Mouse (Mus musculus) CH12.LX (cell line): ENCODE measurements at regions not wholly inside any gene's neighbourhood (a gene's known extent, or its start where the extent isn't known, plus 50 kb on each side); places are given as distances from the start of the nearest gene placed in this dataset.

Source experiments
- DNase-seq: peaks from one replicate; pipeline ENCODE4 v3.0.0-alpha.2; 2013; ENCODE audit errors: extremely low read depth
- H3K27ac ChIP-seq: 2 replicates; pipeline ENCODE4 v1.5.1; 2012; ENCODE audit warnings: low read depth, mild to moderate bottlenecking, control low read depth, moderate library complexity; ENCODE audit not compliant: insufficient read depth
- H3K27me3 ChIP-seq: replicated peaks from 2 replicates; pipeline ENCODE3; 2012; ENCODE audit warnings: inconsistent platforms
- H3K36me3 ChIP-seq, 2 experiments: replicated peaks in 1 of 2; 2 replicates each; pipeline versions ENCODE3 to v1.6.1; 2012; ENCODE audit warnings: inconsistent platforms in 1 of 2, low read length in 1 of 2, mild to moderate bottlenecking in 1 of 2, mixed read lengths in 1 of 2, moderate library complexity in 1 of 2; ENCODE audit not compliant: control insufficient read depth in 1 of 2, insufficient read depth in 1 of 2
- H3K4me1 ChIP-seq, 2 experiments: 2 replicates each; pipeline ENCODE4 v1.6.1; 2012; ENCODE audit warnings: inconsistent platforms in 1 of 2, moderate library complexity in 1 of 2; ENCODE audit not compliant: insufficient read depth in 2 of 2, control insufficient read depth in 1 of 2
- H3K4me2 ChIP-seq: 2 replicates; pipeline ENCODE4 v1.6.1; 2012; ENCODE audit warnings: low read depth, mild to moderate bottlenecking, control low read depth; ENCODE audit not compliant: poor library complexity, insufficient read depth, severe bottlenecking
- H3K4me3 ChIP-seq, 3 experiments: fragments of 150-350 bp in 1 of 3; sonication (generic) in 1 of 3; replicated peaks in 1 of 3; 2 replicates each; pipeline versions ENCODE3 to v1.5.1; 2011 to 2012; ENCODE audit warnings: low read depth in 2 of 3, low read length in 2 of 3, mild to moderate bottlenecking in 2 of 3, moderate library complexity in 2 of 3, control low read depth in 1 of 3, improper control_type of control experiment in 1 of 3, inconsistent platforms in 1 of 3, mixed read lengths in 1 of 3; ENCODE audit not compliant: poor library complexity in 1 of 3
- H3K79me2 ChIP-seq: replicated peaks from 2 replicates; pipeline ENCODE4 v1.6.1; 2012; ENCODE audit warnings: mild to moderate bottlenecking, moderate library complexity; ENCODE audit not compliant: control insufficient read depth, poor library complexity, insufficient read depth, severe bottlenecking; ENCODE audit errors: extremely low read depth
- H3K9ac ChIP-seq: 2 replicates; pipeline ENCODE4 v1.6.1; 2012; ENCODE audit warnings: low read depth, mild to moderate bottlenecking, control low read depth, moderate library complexity; ENCODE audit not compliant: insufficient read depth
- H3K9me3 ChIP-seq: replicated peaks from 2 replicates; pipeline ENCODE3; 2012; ENCODE audit warnings: low read length, inconsistent platforms, mixed read lengths
- BHLHE40 ChIP-seq: IDR thresholded peaks from 2 replicates; pipeline ENCODE4 v1.6.1; 2011; ENCODE audit warnings: mild to moderate bottlenecking, low read depth, low read length, improper control_type of control experiment
- CHD1 ChIP-seq: IDR thresholded peaks from 2 replicates; pipeline ENCODE4 v1.6.1; 2012; ENCODE audit warnings: low read depth, low read length, improper control_type of control experiment, inconsistent platforms
- CHD2 ChIP-seq: IDR thresholded peaks from 2 replicates; pipeline ENCODE4 v1.6.1; 2011; ENCODE audit warnings: low read length, improper control_type of control experiment
- CTCF ChIP-seq, 2 experiments: IDR thresholded peaks in 1 of 2; conservative IDR thresholded peaks in 1 of 2; 2 replicates each; pipeline ENCODE4 v1.5.1; 2011 to 2012; ENCODE audit warnings: low read depth in 2 of 2, low read length in 2 of 2, improper control_type of control experiment in 1 of 2, inconsistent platforms in 1 of 2, mild to moderate bottlenecking in 1 of 2, moderate library complexity in 1 of 2
- E2F4 ChIP-seq: IDR thresholded peaks from 2 replicates; pipeline ENCODE4 v1.6.1; 2011; ENCODE audit warnings: low read depth, low read length, improper control_type of control experiment; ENCODE audit not compliant: insufficient replicate concordance
- EP300 ChIP-seq: IDR thresholded peaks from 2 replicates; pipeline ENCODE4 v1.6.1; 2011; ENCODE audit warnings: low read length, improper control_type of control experiment
- ETS1 ChIP-seq: conservative IDR thresholded peaks from 2 replicates; pipeline ENCODE4 v1.6.1; 2012; ENCODE audit warnings: low read depth, mild to moderate bottlenecking, inconsistent platforms, low read length, improper control_type of control experiment, moderate library complexity
- GABPA ChIP-seq: IDR thresholded peaks from 2 replicates; pipeline ENCODE4 v1.6.1; 2012; ENCODE audit warnings: low read depth, low read length, improper control_type of control experiment, inconsistent platforms; ENCODE audit not compliant: insufficient replicate concordance
- HCFC1 ChIP-seq: IDR thresholded peaks from 2 replicates; pipeline ENCODE4 v1.6.1; 2012; ENCODE audit warnings: low read depth, mild to moderate bottlenecking, inconsistent platforms, low read length, improper control_type of control experiment
- IRF4 ChIP-seq: IDR thresholded peaks from 2 replicates; pipeline ENCODE4 v1.6.1; 2014; ENCODE audit warnings: low read depth, mild to moderate bottlenecking, inconsistent platforms, low read length, improper control_type of control experiment
- JUN ChIP-seq: IDR thresholded peaks from 2 replicates; pipeline ENCODE4 v1.6.1; 2011; ENCODE audit warnings: low read depth, mild to moderate bottlenecking, low read length, improper control_type of control experiment, moderate library complexity; ENCODE audit not compliant: insufficient read depth
- JUND ChIP-seq: conservative IDR thresholded peaks from 2 replicates; pipeline ENCODE4 v1.6.1; 2011; ENCODE audit warnings: low read depth, low read length, improper control_type of control experiment
- MAFK ChIP-seq: IDR thresholded peaks from 2 replicates; pipeline ENCODE4 v1.6.1; 2011; ENCODE audit warnings: low read length, improper control_type of control experiment; ENCODE audit not compliant: insufficient replicate concordance
- MAZ ChIP-seq: IDR thresholded peaks from 2 replicates; pipeline ENCODE4 v1.6.1; 2012; ENCODE audit warnings: low read depth, mild to moderate bottlenecking, inconsistent platforms, low read length, improper control_type of control experiment, moderate library complexity
- MYC ChIP-seq: IDR thresholded peaks from 2 replicates; pipeline ENCODE4 v1.6.1; 2011; ENCODE audit warnings: low read depth, mild to moderate bottlenecking, improper control_type of control experiment, low read length
- NELFE ChIP-seq: IDR thresholded peaks from 2 replicates; pipeline ENCODE4 v1.6.1; 2011; ENCODE audit warnings: low read depth, low read length, improper control_type of control experiment
- PAX5 ChIP-seq: IDR thresholded peaks from 2 replicates; pipeline ENCODE4 v1.6.1; 2012; ENCODE audit warnings: low read length, inconsistent platforms, mixed read lengths
- POLR2A ChIP-seq: IDR thresholded peaks from 2 replicates; pipeline ENCODE4 v1.6.1; 2011; ENCODE audit warnings: low read depth, mild to moderate bottlenecking, improper control_type of control experiment, low read length
- RAD21 ChIP-seq: IDR thresholded peaks from 2 replicates; pipeline ENCODE4 v1.6.1; 2011; ENCODE audit warnings: low read depth, mild to moderate bottlenecking, low read length, improper control_type of control experiment, moderate library complexity
- RCOR1 ChIP-seq: conservative IDR thresholded peaks from 2 replicates; pipeline ENCODE4 v1.6.1; 2012; ENCODE audit warnings: low read depth, mild to moderate bottlenecking, inconsistent platforms, low read length, improper control_type of control experiment
- SIN3A ChIP-seq: IDR thresholded peaks from 2 replicates; pipeline ENCODE4 v1.6.1; 2012; ENCODE audit warnings: low read length, improper control_type of control experiment, inconsistent platforms
- SMC3 ChIP-seq: IDR thresholded peaks from 2 replicates; pipeline ENCODE4 v1.6.1; 2011; ENCODE audit warnings: low read depth, low read length, improper control_type of control experiment
- TCF12 ChIP-seq: IDR thresholded peaks from 2 replicates; pipeline ENCODE4 v1.6.1; 2014; ENCODE audit warnings: low read depth, mild to moderate bottlenecking, inconsistent platforms, low read length, improper control_type of control experiment
- USF2 ChIP-seq: conservative IDR thresholded peaks from 2 replicates; pipeline ENCODE4 v1.6.1; 2011; ENCODE audit warnings: low read depth, low read length, improper control_type of control experiment
- ZKSCAN1 ChIP-seq: IDR thresholded peaks from 2 replicates; pipeline ENCODE4 v1.6.1; 2012; ENCODE audit warnings: low read depth, inconsistent platforms, low read length, improper control_type of control experiment, borderline replicate concordance
- ZNF384 ChIP-seq: IDR thresholded peaks from 2 replicates; pipeline ENCODE4 v1.6.1; 2012; ENCODE audit warnings: low read depth, low read length, improper control_type of control experiment, inconsistent platforms
- dilution Hi-C: fragments of 300-500 bp; cut with MboI; formaldehyde crosslinking; loops from 2 replicates; pipeline ENCODE4 v1.14.3; 2020; ENCODE audit warnings: low sequenced_read_pairs; ENCODE audit not compliant: extremely low pct_unique_long_range_greater_than_20kb, extremely low pct_ligation_motif_present
- in situ Hi-C: fragments of 300-500 bp; cut with MboI; formaldehyde crosslinking; loops from 3 replicates; pipeline ENCODE4 v1.14.3; 2019; ENCODE audit warnings: low sequenced_read_pairs, low pct_ligation_motif_present, low pct_unique_long_range_greater_than_20kb, mixed read lengths

DNA sequence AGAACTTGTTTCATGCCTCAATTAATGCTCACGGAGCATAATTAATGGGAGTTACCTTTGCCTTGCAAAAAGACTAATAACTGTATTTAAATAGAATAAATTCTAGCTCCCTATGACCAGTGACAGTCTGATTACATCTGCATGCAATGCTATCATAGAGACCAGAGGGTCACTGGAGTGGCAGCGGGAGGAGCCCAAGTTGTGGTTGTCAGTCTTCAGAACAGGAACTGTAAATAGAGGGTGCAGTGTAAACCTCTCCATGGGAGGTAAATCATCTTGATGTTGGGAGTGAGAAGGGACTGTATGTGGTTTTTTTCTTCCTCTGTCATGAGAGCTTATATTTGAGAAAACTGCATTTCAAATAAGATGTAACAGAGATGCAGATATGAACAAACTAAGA is 66.7 kb upstream of the 2210010C04Rik start:
- Histone ChIP-seq H3K9ac (no peak overlapping the region), H3K79me2 (no peaks in the 10 kb centered on the region), H3K27ac (no peak overlapping the region), H3K9me3 (no peaks in the 10 kb centered on the region), H3K4me1 (no peaks in the 10 kb centered on the region), H3K4me2 (no peak overlapping the region), H3K4me3 (no peak overlapping the region), H3K36me3 (no peaks in the 10 kb centered on the region), H3K27me3 (no peaks in the 10 kb centered on the region)
- DNase-seq, result no peak
- TF ChIP-seq PAX5, result no peak
- TF ChIP-seq NELFE, result no peak
- no peak for TF ChIP-seq SMC3
- no peak for TF ChIP-seq HCFC1
- no peak for TF ChIP-seq EP300
- TF ChIP-seq MAFK, result no peak
- no peak for TF ChIP-seq MAZ
- TF ChIP-seq JUND, result no peak
- TF ChIP-seq RAD21, result no peak
- TF ChIP-seq CTCF (conservative IDR thresholded peaks at IDR 0.05 in 1 of 2, IDR thresholded peaks at IDR 0.05 in 1 of 2; ENCODE audit: low read depth in 2 of 2, low read length in 2 of 2), result no peak
- no peak for TF ChIP-seq JUN
- TF ChIP-seq IRF4, result no peak
- no peak for TF ChIP-seq GABPA
- dilution Hi-C loops (no loop called here), in situ Hi-C loops (no loop called here)

DNA sequence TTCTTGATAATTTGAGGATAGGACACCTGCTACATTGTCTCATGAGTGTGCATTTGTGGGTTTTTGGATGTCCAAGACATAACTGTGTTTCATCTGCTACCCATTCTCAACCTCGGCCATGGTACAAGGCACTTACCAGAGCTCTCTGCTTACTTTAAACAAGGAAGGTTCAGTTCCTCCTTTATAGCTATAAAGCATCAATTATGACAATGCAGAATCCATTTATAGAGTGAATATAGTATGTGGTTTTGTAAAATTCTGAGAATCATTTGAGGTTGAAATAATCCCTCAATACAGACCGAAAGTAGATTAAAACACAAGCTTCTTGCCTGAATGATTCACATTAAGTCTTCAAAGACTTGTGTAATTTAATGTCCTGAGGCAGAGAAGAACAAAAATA is 64.9 kb upstream of the 2210010C04Rik start:
- no peaks in the 10 kb centered on the region for H3K79me2 ChIP-seq

DNA sequence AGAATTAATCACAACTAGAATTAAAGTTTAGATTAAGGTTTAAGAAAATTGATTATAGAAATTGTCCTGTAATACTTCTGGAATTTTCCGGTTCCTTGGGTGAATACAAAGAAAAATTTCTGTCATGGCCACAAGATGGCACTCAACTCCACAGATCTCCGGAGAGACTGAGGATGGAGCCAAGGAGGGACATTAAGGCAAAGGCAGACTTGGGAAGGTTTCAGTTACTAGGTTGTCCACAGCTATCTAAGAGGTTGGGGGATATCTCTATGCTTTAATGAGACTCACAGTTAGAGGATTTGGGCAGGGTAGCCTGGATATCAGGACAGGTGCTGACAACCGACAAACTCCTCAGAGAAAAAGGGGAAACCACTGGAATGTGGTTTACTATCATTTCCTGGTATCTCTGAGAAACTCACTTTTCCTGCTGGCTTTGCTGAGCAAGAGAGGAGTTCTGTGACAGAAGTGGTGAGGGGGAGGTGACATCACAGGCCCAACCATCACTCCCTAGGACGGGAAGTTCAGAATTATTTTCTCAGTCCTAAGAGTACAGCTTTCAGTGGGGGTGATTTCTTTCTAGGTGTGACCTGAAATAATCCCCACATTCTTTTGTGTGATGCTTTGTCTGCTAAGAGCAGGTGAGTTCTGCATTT is 56.0 kb upstream of the 2210010C04Rik start:
- no peaks in the 10 kb centered on the region for H3K27me3 ChIP-seq
- DNase-seq, result peak; percentile 14
- H3K36me3 ChIP-seq, result no peaks in the 10 kb centered on the region
- no peak overlapping the region for H3K4me3 ChIP-seq
- H3K9ac ChIP-seq, result no peak overlapping the region
- dilution Hi-C loops, result no loop called here
- H3K79me2 ChIP-seq, result no peaks in the 10 kb centered on the region
- in situ Hi-C loops, result no loop called here
- peaks cover 0 to 3% of the 10 kb centered on the region in 2 experiments; a peak in 2 of 4 replicates for H3K4me1 ChIP-seq
- no peak overlapping the region for H3K27ac ChIP-seq
- H3K4me2 ChIP-seq, result no peak overlapping the region
- no peaks in the 10 kb centered on the region for H3K9me3 ChIP-seq
- TF ChIP-seq BHLHE40 (no peak), ZKSCAN1 (no peak), MYC (no peak), ETS1 (no peak), E2F4 (no peak), JUN (no peak), RCOR1 (no peak), ZNF384 (no peak), POLR2A (no peak), TCF12 (no peak), CHD2 (no peak), EP300 (no peak), SMC3 (peak; percentile 34), CHD1 (no peak), NELFE (no peak), SIN3A (no peak), HCFC1 (no peak), RAD21 (peak; percentile 51), CTCF (conservative IDR thresholded peaks at IDR 0.05 in 1 of 2, IDR thresholded peaks at IDR 0.05 in 1 of 2; ENCODE audit: low read depth in 2 of 2, low read length in 2 of 2) (peak; percentile 17 to 66; a peak in 2 of 4 replicates)

More for the DNA sequence above, 64.9 kb upstream of the 2210010C04Rik start:
- Histone ChIP-seq H3K4me2 (no peak overlapping the region), H3K27ac (no peak overlapping the region), H3K4me1 (no peaks in the 10 kb centered on the region), H3K27me3 (no peaks in the 10 kb centered on the region), H3K4me3 (no peak overlapping the region), H3K9ac (no peak overlapping the region), H3K9me3 (no peaks in the 10 kb centered on the region), H3K36me3 (no peaks in the 10 kb centered on the region)
- TF ChIP-seq POLR2A (no peak), USF2 (no peak), IRF4 (no peak)
- DNase-seq, result no peak
- in situ Hi-C loops (no loop called here), dilution Hi-C loops (no loop called here)
